In genomic region chr3:57576056-57576824, GRCm38 (mm10) we compare ENCODE assay signal across 8 mouse cellular contexts. TPM values are rescaled to one million over a fixed set of nuclear protein-coding genes. Genes with fewer than 3 reads are reported as not detected.
A peak's percentile ranks its signal among the peaks of the same experiment; 100 is the strongest.
DNase-seq lines count a peak whose midpoint lies in the region; ATAC-seq and TF ChIP-seq lines count a peak whose summit lies in the region.

No protein-coding gene starts in this region.

- peak; percentile 59 for TF ChIP-seq CTCF in midbrain, postnatal 0 days (IDR thresholded peaks at IDR 0.05)

- H3K4me1 ChIP-seq in brown adipose tissue, adult 24 weeks (ENCODE audit: control insufficient read depth, insufficient read depth, insufficient read length, low read length), result peaks cover 6% of the 10 kb centered on the region
- H3K4me1 ChIP-seq in hindbrain, embryonic 14.5 days (replicated peaks; ENCODE audit: control insufficient read depth, insufficient read depth, low read length), result 0 out of 2 replicates have a peak, but pooled peaks cover 10% of the 10 kb centered on the region
- peaks cover 35% of the 10 kb centered on the region for H3K4me1 ChIP-seq in limb, embryonic 15.5 days
- H3K4me1 ChIP-seq in midbrain, postnatal 0 days (ENCODE audit: insufficient read depth, low read length), result no peaks in the 10 kb centered on the region

- peak overlapping the region; percentile 81 for H3K4me3 ChIP-seq in brown adipose tissue, adult 24 weeks (ENCODE audit: insufficient read depth, low read depth, low read length)
- H3K4me3 ChIP-seq in hindbrain, embryonic 14.5 days (replicated peaks; ENCODE audit: low read length), result peak overlapping the region; percentile 75
- H3K4me3 ChIP-seq in limb, embryonic 15.5 days, result peak overlapping the region; percentile 84
- peak overlapping the region; percentile 72 for H3K4me3 ChIP-seq in midbrain, postnatal 0 days (ENCODE audit: low read depth, low read length)

- H3K4me2 ChIP-seq in hindbrain, embryonic 14.5 days (replicated peaks), result peak overlapping the region; percentile 98
- H3K4me2 ChIP-seq in limb, embryonic 15.5 days, result peak overlapping the region; percentile 79
- H3K4me2 ChIP-seq in midbrain, postnatal 0 days (ENCODE audit: low read depth, low read length, poor library complexity, severe bottlenecking), result peak overlapping the region; percentile 100

- H3K27me3 ChIP-seq in hindbrain, embryonic 14.5 days (ENCODE audit: control insufficient read depth, insufficient read depth, low read length), result peaks cover 6% of the 10 kb centered on the region; the same call in 1 of the 2 replicates
- no peaks in the 10 kb centered on the region for H3K27me3 ChIP-seq in limb, embryonic 15.5 days
- no peaks in the 10 kb centered on the region for H3K27me3 ChIP-seq in midbrain, postnatal 0 days (ENCODE audit: insufficient read depth, low read length)

- H3K27ac ChIP-seq in brown adipose tissue, adult 24 weeks (replicated peaks; ENCODE audit: low read depth, low read length), result peak overlapping the region; percentile 99
- peak overlapping the region; percentile 83 for H3K27ac ChIP-seq in hindbrain, embryonic 14.5 days
- H3K27ac ChIP-seq in limb, embryonic 15.5 days, result peak overlapping the region; percentile 98
- H3K27ac ChIP-seq in midbrain, postnatal 0 days (ENCODE audit: low read depth, low read length), result peak overlapping the region; percentile 57

- ATAC-seq in hindbrain, embryonic 14.5 days (ENCODE audit: low FRiP score), result peak; percentile 39
- peak; percentile 55 for ATAC-seq in limb, embryonic 15.5 days (ENCODE audit: insufficient number of reproducible peaks, low FRiP score, low TSS enrichment, low read depth)
- ATAC-seq in midbrain, postnatal 0 days (ENCODE audit: low FRiP score), result no peak; the same call in 1 of the 2 replicates

- no peaks in the 10 kb centered on the region for H3K9me3 ChIP-seq in hindbrain, embryonic 14.5 days (ENCODE audit: control insufficient read depth, low read length)
- H3K9me3 ChIP-seq in limb, embryonic 15.5 days, result no peaks in the 10 kb centered on the region
- no peaks in the 10 kb centered on the region for H3K9me3 ChIP-seq in midbrain, postnatal 0 days (ENCODE audit: low read length)

- peak overlapping the region; percentile 69 for H3K9ac ChIP-seq in hindbrain, embryonic 14.5 days
- H3K9ac ChIP-seq in limb, embryonic 15.5 days, result peak overlapping the region; percentile 90
- H3K9ac ChIP-seq in midbrain, postnatal 0 days (replicated peaks; ENCODE audit: low read length, poor library complexity, severe bottlenecking), result peak overlapping the region; percentile 64

- WGBS in hindbrain, embryonic 14.5 days, result under 1% methylated on average over 35 of the region's 35 CpGs
- under 1% methylated on average over 35 of the region's 35 CpGs for WGBS in limb, embryonic 15.5 days
- under 1% methylated on average over 35 of the region's 35 CpGs for WGBS in midbrain, postnatal 0 days

- H3K36me3 ChIP-seq in hindbrain, embryonic 14.5 days (replicated peaks; ENCODE audit: control insufficient read depth, insufficient read depth), result no peaks in the 10 kb centered on the region
- H3K36me3 ChIP-seq in limb, embryonic 15.5 days, result no peaks in the 10 kb centered on the region
- no peaks in the 10 kb centered on the region for H3K36me3 ChIP-seq in midbrain, postnatal 0 days (ENCODE audit: insufficient read depth, low read length)

- peak; percentile 98 for DNase-seq in heart, adult 11 months
- no peak for DNase-seq in heart, adult 8-10 months (ENCODE audit: low spot score)
- DNase-seq in frontal cortex, postnatal 36 days (ENCODE audit: low spot score in 2 of 2), result peak; percentile 9 to 10
- peak; percentile 38 for DNase-seq in hindbrain, embryonic 14.5 days (ENCODE audit: low spot score)
- DNase-seq in midbrain, postnatal 0 days (ENCODE audit: low spot score), result peak; percentile 50
- DNase-seq in urinary bladder, postnatal 10 days (ENCODE audit: low spot score), result peak; percentile 45

RNA-seq across cellular contexts. Expression of gene Wwtr1, which starts 0.5 kb away (rescaled TPM):
- 10 to 100 TPM; 39.7 to 50.1 (median 46.3) TPM for total RNA-seq in heart, adult 8-10 months (2022)
- polyA plus RNA-seq in brown adipose tissue, adult 24 weeks (2012; ENCODE audit: insufficient read depth, insufficient read length, missing spikeins), result 27.8 and 28.3 TPM in 2 replicates
- 8.0 and 8.6 TPM in 2 replicates for polyA plus RNA-seq in hindbrain, embryonic 14.5 days (2014; fragmentation: Nextera tagmentation; extraction: Ambion mirVana)
- polyA plus RNA-seq in limb, embryonic 15.5 days (2015; fragmentation: Nextera tagmentation; extraction: Ambion mirVana), result 36.2 and 39.4 TPM in 2 replicates
- 27.2 and 28.0 TPM in 2 replicates for total RNA-seq in midbrain, postnatal 0 days (2014; rRNA removed)
- 7.5 and 8.6 TPM in 2 replicates for polyA plus RNA-seq in midbrain, postnatal 0 days (2015; fragmentation: Nextera tagmentation; extraction: Ambion mirVana)
